Mouse (Mus musculus): ENCODE measurements around the gene Abca2.

DNA sequence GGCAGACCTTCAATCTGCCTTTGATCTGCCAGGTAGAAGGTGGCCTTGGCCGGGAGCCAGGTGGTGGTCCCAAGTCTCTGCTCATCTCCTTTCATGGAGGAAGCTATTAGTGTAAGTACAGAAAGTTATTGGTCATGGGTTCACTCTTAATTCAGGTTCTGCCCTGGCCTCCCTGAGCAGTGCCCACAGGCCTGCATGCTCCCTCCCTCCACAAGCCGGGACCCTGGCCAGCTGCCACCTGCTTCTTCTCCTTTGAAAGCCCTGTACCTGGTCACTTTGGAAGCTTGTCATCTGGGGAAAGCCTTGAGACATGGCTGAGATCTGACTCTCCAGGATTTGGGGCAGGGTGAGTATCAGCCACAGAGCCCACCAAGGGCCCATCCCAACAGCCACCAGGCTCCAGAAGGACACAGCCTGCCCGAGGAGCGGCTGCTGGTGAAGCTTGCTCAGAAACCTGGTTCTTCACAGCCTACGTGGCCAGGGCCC, 65.0 kb downstream of the Abca2 start, which contains the start of gene Lcn12:
- TF ChIP-seq GATA1 (IDR thresholded peaks at IDR 0.05; ENCODE audit: low read length) (no peak), TAL1 (IDR thresholded peaks at IDR 0.05; ENCODE audit: low read length) (no peak)

Data from erythroblast, embryonic 14.5 days (primary cell).